Mouse (Mus musculus) heart, embryonic 13.5 days (tissue): ENCODE data around the gene Sipa1l2. TPM values are rescaled to one million over a fixed set of nuclear protein-coding genes. Genes with fewer than 3 reads are reported as not detected.
"Not testable (repeated sequence)": the region's sequence is repeated elsewhere in the genome, so short reads cannot be mapped to it uniquely, and the experiment has no call there.

Source experiments
- ATAC-seq: fragments of 200-750 bp; cut with Nextera tagmentation; 2 replicates; pipeline ENCODE4 v1.8.0; 2017; ENCODE audit warnings: moderate TSS enrichment; ENCODE audit not compliant: insufficient number of reproducible peaks, low FRiP score, low TSS enrichment; ENCODE audit errors: extremely low read depth
- H3K27ac ChIP-seq: fragments of 300-500 bp; sonication (generic); replicated peaks from 2 replicates; pipeline ENCODE4 v1.5.1; 2015; ENCODE audit warnings: moderate library complexity, mild to moderate bottlenecking, inconsistent platforms
- H3K27me3 ChIP-seq: fragments of 300-500 bp; sonication (generic); replicated peaks from 2 replicates; pipeline ENCODE4 v1.6.1; 2015; ENCODE audit warnings: mild to moderate bottlenecking, inconsistent platforms
- H3K36me3 ChIP-seq: fragments of 300-500 bp; sonication (generic); 2 replicates; pipeline ENCODE4 v1.6.1; 2015; ENCODE audit warnings: mild to moderate bottlenecking, inconsistent platforms
- H3K4me1 ChIP-seq: fragments of 300-500 bp; sonication (generic); 2 replicates; pipeline ENCODE4 v1.6.1; 2015; ENCODE audit warnings: inconsistent platforms
- H3K4me2 ChIP-seq: fragments of 300-500 bp; sonication (generic); 2 replicates; pipeline ENCODE4 v1.6.1; 2015; ENCODE audit warnings: inconsistent platforms, mild to moderate bottlenecking, moderate library complexity
- H3K4me3 ChIP-seq: fragments of 300-500 bp; sonication (generic); 2 replicates; pipeline ENCODE4 v1.5.1; 2015; ENCODE audit warnings: moderate library complexity, mild to moderate bottlenecking, inconsistent platforms
- H3K9ac ChIP-seq: fragments of 300-500 bp; sonication (generic); 2 replicates; pipeline ENCODE4 v1.6.1; 2015; ENCODE audit warnings: inconsistent platforms, mild to moderate bottlenecking, moderate library complexity
- H3K9me3 ChIP-seq: fragments of 300-500 bp; sonication (generic); 2 replicates; pipeline ENCODE4 v1.6.1; 2016; ENCODE audit warnings: inconsistent platforms
- WGBS: fragments of 180-500 bp; shearing (Covaris S2); methylation state at CpG from one replicate; pipeline ENCODE4 v1.1.7; 2015; ENCODE audit warnings: mixed read lengths; 5-methylcytosine and 5-hydroxymethylcytosine counted together
- polyA plus RNA-seq: library from polyadenylated mRNA; unstranded; fragments of >200 nt; fragmentation: Nextera tagmentation; extraction: Ambion mirVana; gene quantifications from 2 replicates; pipeline ENCODE4 v1.2.1, GENCODE M21; 2015

Sipa1l2 gene
- polyA plus RNA-seq, 1 experiment from 2014 or later = 19.7 TPM

GRCm38 (mm10) chr8:125419202-125419830, 150.3 kb downstream of the Sipa1l2 start:
- Histone ChIP-seq H3K9ac (no peak overlapping the region), H3K27me3 (no peaks in the 10 kb centered on the region), H3K27ac (no peak overlapping the region), H3K4me3 (no peak overlapping the region), H3K36me3 (peaks cover 72% of the 10 kb centered on the region), H3K4me1 (peaks cover 25% of the 10 kb centered on the region), H3K9me3 (no peaks in the 10 kb centered on the region), H3K4me2 (no peak overlapping the region)
- WGBS = 79% methylated on average over 14 of the region's 14 CpGs
- no peak for ATAC-seq

GRCm38 (mm10) chr8:125416146-125416545, 153.5 kb downstream of the Sipa1l2 start:
- Histone ChIP-seq H3K36me3 (peaks cover 49% of the 10 kb centered on the region), H3K4me1 (peaks cover 30% of the 10 kb centered on the region), H3K4me2 (no peak overlapping the region), H3K9ac (no peak overlapping the region), H3K4me3 (no peak overlapping the region), H3K27ac (no peak overlapping the region), H3K27me3 (no peaks in the 10 kb centered on the region), H3K9me3 (no peaks in the 10 kb centered on the region)
- ATAC-seq = no peak; the same call in 1 of the 2 replicates
- WGBS = 55% methylated on average over 6 of the region's 6 CpGs

GRCm38 (mm10) chr8:125414651-125415050, 155.0 kb downstream of the Sipa1l2 start:
- 68% methylated on average over 8 of the region's 8 CpGs for WGBS
- H3K36me3 ChIP-seq = peaks cover 34% of the 10 kb centered on the region
- H3K4me2 ChIP-seq = no peak overlapping the region
- no peak overlapping the region for H3K4me3 ChIP-seq
- H3K27ac ChIP-seq = no peak overlapping the region
- H3K4me1 ChIP-seq = peaks cover 33% of the 10 kb centered on the region
- no peak overlapping the region for H3K9ac ChIP-seq
- H3K9me3 ChIP-seq = no peaks in the 10 kb centered on the region
- ATAC-seq = no peak
- no peaks in the 10 kb centered on the region for H3K27me3 ChIP-seq

- no peak for ATAC-seq
- WGBS = 18% methylated on average over 13 of the region's 13 CpGs
- no peaks in the 10 kb centered on the region for H3K9me3 ChIP-seq
- H3K9ac ChIP-seq = peak overlapping the region; percentile 62
- H3K36me3 ChIP-seq = peaks cover 20% of the 10 kb centered on the region
- H3K27ac ChIP-seq = peak overlapping the region; percentile 24; the same call in 1 of the 2 replicates
- H3K4me1 ChIP-seq = peaks cover 41% of the 10 kb centered on the region
- peak overlapping the region; percentile 17; the same call in 1 of the 2 replicates for H3K4me2 ChIP-seq
- no peaks in the 10 kb centered on the region for H3K27me3 ChIP-seq
- no peak overlapping the region for H3K4me3 ChIP-seq
These were observed 156.4 kb downstream of the Sipa1l2 start for GRCm38 (mm10) chr8:125413001-125413909.

GRCm38 (mm10) chr8:125410646-125411045, 159.0 kb downstream of the Sipa1l2 start:
- Histone ChIP-seq H3K9ac (no peak overlapping the region), H3K27ac (no peak overlapping the region), H3K9me3 (peaks cover 2% of the 10 kb centered on the region; the same call in 1 of the 2 replicates), H3K4me2 (no peak overlapping the region), H3K4me1 (peaks cover 56% of the 10 kb centered on the region), H3K36me3 (no peaks in the 10 kb centered on the region), H3K27me3 (no peaks in the 10 kb centered on the region), H3K4me3 (no peak overlapping the region)
- ATAC-seq = no peak
- WGBS = 62% methylated on average over 5 of the region's 5 CpGs

DNA sequence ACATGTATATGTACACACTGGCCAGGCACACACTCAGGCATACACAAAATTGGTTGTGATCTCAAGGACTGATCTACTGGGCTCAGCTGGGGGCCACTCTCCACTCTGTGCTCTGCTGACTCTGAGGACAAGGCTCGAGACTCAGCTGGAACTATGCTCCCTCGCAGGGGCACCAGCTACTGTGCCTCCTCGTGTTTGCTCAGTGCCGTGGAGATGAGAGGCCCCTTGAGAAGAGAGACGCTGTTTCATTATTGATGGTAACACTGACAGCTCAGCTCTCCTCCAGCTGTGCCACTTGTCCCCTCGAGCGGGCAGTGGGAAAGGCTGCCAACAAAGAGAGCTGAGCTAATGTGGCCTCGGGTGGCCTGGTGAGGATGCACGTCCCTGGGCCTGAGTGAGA, 161.9 kb downstream of the Sipa1l2 start:
- WGBS = 38% methylated on average over 9 of the region's 9 CpGs
- Histone ChIP-seq H3K36me3 (0 out of 2 replicates have a peak, but pooled peaks cover 2% of the 10 kb centered on the region), H3K27ac (no peak overlapping the region), H3K9me3 (peaks cover 14% of the 10 kb centered on the region), H3K4me2 (no peak overlapping the region), H3K9ac (peak overlapping the region; percentile 54), H3K27me3 (no peaks in the 10 kb centered on the region), H3K4me3 (no peak overlapping the region), H3K4me1 (peaks cover 39% of the 10 kb centered on the region)
- no peak for ATAC-seq

- Histone ChIP-seq H3K27ac (peak overlapping the region; percentile 64), H3K9ac (no peak overlapping the region), H3K9me3 (peaks cover 14% of the 10 kb centered on the region), H3K4me2 (no peak overlapping the region), H3K36me3 (0 out of 2 replicates have a peak, but pooled peaks cover 2% of the 10 kb centered on the region), H3K27me3 (no peaks in the 10 kb centered on the region), H3K4me1 (peaks cover 41% of the 10 kb centered on the region), H3K4me3 (no peak overlapping the region)
- whole genome bisulfite sequencing = 31% methylated on average over 5 of the region's 5 CpGs
- no peak for ATAC-seq
These were observed 163.2 kb downstream of the Sipa1l2 start for GRCm38 (mm10) chr8:125406453-125406852.

DNA sequence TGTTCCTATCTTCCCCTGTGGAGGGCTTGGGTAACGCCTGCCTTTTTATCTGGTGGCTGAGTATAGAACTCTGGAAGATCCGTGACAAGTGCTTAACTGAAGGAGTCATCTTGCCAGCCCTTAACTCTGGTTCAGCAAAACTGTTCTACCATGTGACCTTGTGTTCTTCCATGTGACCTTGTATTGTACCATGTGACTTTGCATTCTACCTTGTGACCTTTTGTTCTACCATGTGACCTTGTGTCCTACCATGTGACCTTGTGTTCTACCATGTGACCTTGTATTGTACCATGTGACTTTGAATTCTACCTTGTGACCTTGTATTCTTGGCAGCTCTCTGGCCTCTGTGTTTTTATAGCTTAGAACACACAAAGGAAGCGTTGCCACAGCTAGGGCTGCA, 168.3 kb downstream of the Sipa1l2 start:
- ATAC-seq = no peak
- Histone ChIP-seq H3K9me3 (peaks cover 14% of the 10 kb centered on the region), H3K4me3 (no peak overlapping the region), H3K27ac (peak overlapping the region; percentile 83), H3K9ac (no peak overlapping the region), H3K4me1 (peaks cover 43% of the 10 kb centered on the region), H3K4me2 (no peak overlapping the region), H3K36me3 (0 out of 2 replicates have a peak, but pooled peaks cover 2% of the 10 kb centered on the region), H3K27me3 (no peaks in the 10 kb centered on the region)
- 57% methylated on average over 3 of the region's 3 CpGs for WGBS

- no peak overlapping the region for H3K4me3 ChIP-seq
- no peaks in the 10 kb centered on the region for H3K27me3 ChIP-seq
- no peaks in the 10 kb centered on the region for H3K9me3 ChIP-seq
- WGBS = 42% methylated on average over 14 of the region's 14 CpGs
- peaks cover 42% of the 10 kb centered on the region for H3K4me1 ChIP-seq
- H3K36me3 ChIP-seq = no peaks in the 10 kb centered on the region
- H3K4me2 ChIP-seq = no peak overlapping the region
- H3K27ac ChIP-seq = no peak overlapping the region
- no peak overlapping the region for H3K9ac ChIP-seq
- ATAC-seq = no peak
These were observed 171.6 kb downstream of the Sipa1l2 start for GRCm38 (mm10) chr8:125397981-125398380.

GRCm38 (mm10) chr8:125395682-125396081, 173.9 kb downstream of the Sipa1l2 start:
- not testable (repeated sequence) for H3K36me3 ChIP-seq, H3K4me3 ChIP-seq, H3K27me3 ChIP-seq, H3K9ac ChIP-seq, ATAC-seq, H3K4me2 ChIP-seq, H3K27ac ChIP-seq, H3K9me3 ChIP-seq
- peaks cover 47% of the 10 kb centered on the region for H3K4me1 ChIP-seq
- WGBS = 81% methylated on average over 8 of the region's 8 CpGs

DNA sequence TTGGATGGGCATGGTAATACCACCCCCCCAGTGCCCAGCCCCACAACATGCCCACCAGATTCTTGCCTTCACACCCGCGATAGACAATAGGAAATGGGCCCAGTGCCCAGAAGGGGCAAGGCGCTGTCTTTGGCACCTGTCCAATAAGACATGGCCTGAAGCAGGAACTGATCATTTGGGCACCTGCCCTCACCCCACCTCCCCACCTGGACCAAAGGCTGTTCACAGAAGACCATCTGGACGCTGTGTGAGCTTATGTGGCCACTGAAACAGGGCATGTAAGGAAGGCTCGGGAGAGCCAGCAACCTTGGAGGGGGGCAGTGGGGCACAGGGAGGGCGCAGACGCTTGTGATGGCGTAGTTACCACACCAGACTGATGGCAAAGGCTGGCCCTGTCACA, 174.6 kb downstream of the Sipa1l2 start:
- H3K27me3 ChIP-seq = no peaks in the 10 kb centered on the region
- no peak overlapping the region for H3K4me3 ChIP-seq
- H3K36me3 ChIP-seq = no peaks in the 10 kb centered on the region
- no peak overlapping the region for H3K4me2 ChIP-seq
- H3K4me1 ChIP-seq = peaks cover 47% of the 10 kb centered on the region
- ATAC-seq = no peak
- 76% methylated on average over 8 of the region's 8 CpGs for WGBS
- H3K27ac ChIP-seq = no peak overlapping the region
- no peak overlapping the region for H3K9ac ChIP-seq
- no peaks in the 10 kb centered on the region for H3K9me3 ChIP-seq
